ENCODE assay signal across 8 mouse cellular contexts in the genomic region with DNA sequence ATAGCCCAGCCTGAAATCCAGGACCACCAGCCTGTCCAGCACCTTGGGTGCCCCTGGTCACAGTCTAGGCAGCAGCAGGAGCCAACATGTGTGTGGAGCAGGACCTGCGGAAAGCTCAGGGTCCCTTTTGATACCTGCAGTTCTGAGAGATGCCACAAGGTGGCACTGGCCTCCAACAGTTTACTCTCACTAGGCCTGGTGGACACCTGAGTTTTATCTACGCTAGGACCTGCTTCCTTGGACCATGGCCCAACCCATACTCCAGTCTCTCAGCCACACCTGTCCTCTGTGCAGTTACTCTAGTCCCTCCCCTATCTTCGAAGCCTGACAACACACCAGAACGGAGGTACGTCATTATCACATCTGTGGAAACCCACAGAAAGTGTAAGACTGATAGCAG. TPM values are rescaled to one million over a fixed set of nuclear protein-coding genes. Genes with fewer than 3 reads are reported as not detected.
DNase-seq lines count a peak whose midpoint lies in the region; ATAC-seq and TF ChIP-seq lines count a peak whose summit lies in the region.

No protein-coding gene starts in this region.

- no peaks in the 10 kb centered on the region for H3K36me3 ChIP-seq in liver, embryonic 11.5 days (ENCODE audit: control insufficient read depth, insufficient read depth, low read length)
- no peaks in the 10 kb centered on the region for H3K36me3 ChIP-seq in neural tube, embryonic 11.5 days (ENCODE audit: control insufficient read depth, insufficient read depth, low read length)
- no peaks in the 10 kb centered on the region for H3K36me3 ChIP-seq in testis, adult 2 months (ENCODE audit: control insufficient read depth, insufficient read depth, low read length)

- no peaks in the 10 kb centered on the region for H3K4me1 ChIP-seq in liver, embryonic 11.5 days (replicated peaks; ENCODE audit: control insufficient read depth, insufficient read depth, low read length)
- no peaks in the 10 kb centered on the region for H3K4me1 ChIP-seq in neural tube, embryonic 11.5 days (ENCODE audit: control insufficient read depth, insufficient read depth, low read length)
- H3K4me1 ChIP-seq in testis, adult 2 months (ENCODE audit: control insufficient read depth, insufficient read depth, low read length), result no peaks in the 10 kb centered on the region

- H3K9ac ChIP-seq in liver, embryonic 11.5 days (ENCODE audit: low read depth, low read length), result no peak overlapping the region
- no peak overlapping the region for H3K9ac ChIP-seq in neural tube, embryonic 11.5 days (ENCODE audit: low read length)

- WGBS in liver, embryonic 11.5 days, result 48% methylated on average over 5 of the region's 5 CpGs
- 54% methylated on average over 5 of the region's 5 CpGs for WGBS in neural tube, embryonic 11.5 days

- peak; percentile 95 for TF ChIP-seq CTCF in testis, adult 2 months (IDR thresholded peaks at IDR 0.05; ENCODE audit: control insufficient read depth, insufficient read depth, insufficient replicate concordance, low read depth, low read length)

- no peak overlapping the region for H3K27ac ChIP-seq in liver, embryonic 11.5 days (ENCODE audit: low read depth, low read length)
- H3K27ac ChIP-seq in neural tube, embryonic 11.5 days (ENCODE audit: low read depth, low read length), result no peak overlapping the region
- no peak overlapping the region for H3K27ac ChIP-seq in testis, adult 2 months (ENCODE audit: control insufficient read depth, insufficient read depth, low read depth, low read length)

- H3K27me3 ChIP-seq in liver, embryonic 11.5 days (replicated peaks; ENCODE audit: control insufficient read depth, insufficient read depth, low read length), result no peaks in the 10 kb centered on the region
- no peaks in the 10 kb centered on the region for H3K27me3 ChIP-seq in neural tube, embryonic 11.5 days (ENCODE audit: control insufficient read depth, insufficient read depth, low read length)
- no peaks in the 10 kb centered on the region for H3K27me3 ChIP-seq in testis, adult 2 months (ENCODE audit: control insufficient read depth, insufficient read depth, low read length)

- no peak for TF ChIP-seq POLR2A in testis, adult 2 months (IDR thresholded peaks at IDR 0.05; ENCODE audit: control insufficient read depth, low read depth, low read length)

- peak; percentile 71 for DNase-seq in A20 (ENCODE audit: low read depth, low spot score)
- peak; percentile 57 for DNase-seq in adrenal gland, adult 8-10 months
- DNase-seq in embryo, embryonic 11 days, result peak; percentile 72
- DNase-seq in heart, adult 8-10 months (ENCODE audit: low spot score), result peak; percentile 57
- peak; percentile 83 for DNase-seq in kidney, postnatal 10 days
- DNase-seq in liver, embryonic 11.5 days (ENCODE audit: low spot score), result peak; percentile 57
- peak; percentile 73 for DNase-seq in neural tube, embryonic 11.5 days (ENCODE audit: low spot score)

- no peak overlapping the region for H3K4me3 ChIP-seq in liver, embryonic 11.5 days (ENCODE audit: low read depth, low read length)
- H3K4me3 ChIP-seq in neural tube, embryonic 11.5 days (ENCODE audit: low read depth, low read length), result no peak overlapping the region
- H3K4me3 ChIP-seq in testis, adult 2 months (ENCODE audit: control insufficient read depth, low read depth, low read length), result no peak overlapping the region

- ATAC-seq in liver, embryonic 11.5 days (replicated peaks; ENCODE audit: low FRiP score), result peak; percentile 23; the same call in 1 of the 2 replicates
- no peak for ATAC-seq in neural tube, embryonic 11.5 days (ENCODE audit: insufficient read depth, low FRiP score, low TSS enrichment)

- H3K4me2 ChIP-seq in liver, embryonic 11.5 days, result no peak overlapping the region
- H3K4me2 ChIP-seq in neural tube, embryonic 11.5 days (ENCODE audit: low read depth), result no peak overlapping the region

- no peaks in the 10 kb centered on the region for H3K9me3 ChIP-seq in liver, embryonic 11.5 days (ENCODE audit: control insufficient read depth, low read length)
- no peaks in the 10 kb centered on the region for H3K9me3 ChIP-seq in neural tube, embryonic 11.5 days (ENCODE audit: control insufficient read depth, low read length)

RNA-seq across cellular contexts. Expression of a gene that starts 10.8 kb away (rescaled TPM):
- not detected for total RNA-seq in adrenal gland, adult 8-10 months (2022)
- not detected for total RNA-seq in heart, adult 8-10 months (2022)
- not detected in 2 replicates for polyA plus RNA-seq in liver, embryonic 11.5 days (2014; fragmentation: Nextera tagmentation; extraction: Ambion mirVana)
- polyA plus RNA-seq in neural tube, embryonic 11.5 days (2014; fragmentation: Nextera tagmentation; extraction: Ambion mirVana), result not detected in 2 replicates
- polyA plus RNA-seq in testis, adult 2 months (2012; rRNA removed), result 8.0 and 8.5 TPM in 2 replicates

RNA-seq across cellular contexts. Expression of a gene that starts 13.3 kb away (rescaled TPM):
- total RNA-seq in adrenal gland, adult 8-10 months (2022), result not detected
- not detected for total RNA-seq in heart, adult 8-10 months (2022)
- not detected in 2 replicates for polyA plus RNA-seq in liver, embryonic 11.5 days (2014; fragmentation: Nextera tagmentation; extraction: Ambion mirVana)
- not detected in 2 replicates for polyA plus RNA-seq in neural tube, embryonic 11.5 days (2014; fragmentation: Nextera tagmentation; extraction: Ambion mirVana)
- polyA plus RNA-seq in testis, adult 2 months (2012; rRNA removed), result not detected in 2 replicates

RNA-seq across cellular contexts. Expression of a gene that starts 20.6 kb away (rescaled TPM):
- not detected for total RNA-seq in adrenal gland, adult 8-10 months (2022)
- total RNA-seq in heart, adult 8-10 months (2022), result not detected
- not detected in 2 replicates for polyA plus RNA-seq in liver, embryonic 11.5 days (2014; fragmentation: Nextera tagmentation; extraction: Ambion mirVana)
- polyA plus RNA-seq in neural tube, embryonic 11.5 days (2014; fragmentation: Nextera tagmentation; extraction: Ambion mirVana), result not detected in 2 replicates
- 55.2 and 62.6 TPM in 2 replicates for polyA plus RNA-seq in testis, adult 2 months (2012; rRNA removed)

RNA-seq across cellular contexts. Expression of a gene that starts 27.2 kb away (rescaled TPM):
- 10 to 100 TPM in 2 of 4 experiments, 1 to 10 TPM in 2; 1.8 to 12.1 (median 8.0) TPM for total RNA-seq in adrenal gland, adult 8-10 months (2022)
- under 1 TPM; 0.44 to 0.90 (median 0.59) TPM for total RNA-seq in heart, adult 8-10 months (2022)
- 0.33 TPM in 1 of 2 replicates, not detected in the other for polyA plus RNA-seq in liver, embryonic 11.5 days (2014; fragmentation: Nextera tagmentation; extraction: Ambion mirVana)
- polyA plus RNA-seq in neural tube, embryonic 11.5 days (2014; fragmentation: Nextera tagmentation; extraction: Ambion mirVana), result 0.45 and 2.2 TPM in 2 replicates
- polyA plus RNA-seq in testis, adult 2 months (2012; rRNA removed), result 6.8 and 7.8 TPM in 2 replicates

RNA-seq across cellular contexts. Expression of a gene that starts 54.2 kb away (rescaled TPM):
- not detected for total RNA-seq in adrenal gland, adult 8-10 months (2022)
- total RNA-seq in heart, adult 8-10 months (2022), result not detected
- not detected in 2 replicates for polyA plus RNA-seq in liver, embryonic 11.5 days (2014; fragmentation: Nextera tagmentation; extraction: Ambion mirVana)
- polyA plus RNA-seq in neural tube, embryonic 11.5 days (2014; fragmentation: Nextera tagmentation; extraction: Ambion mirVana), result not detected in 2 replicates
- 14.4 and 17.0 TPM in 2 replicates for polyA plus RNA-seq in testis, adult 2 months (2012; rRNA removed)

Comparison
In these comparisons a context has a peak if more than half of its experiments do, and no peak if none do; other contexts are left out.
1. RNA of a gene that starts 20.6 kb away (polyA plus RNA-seq): 55.2 to 62.6 TPM in testis, adult 2 months; not detected in neural tube, embryonic 11.5 days and not detected in liver, embryonic 11.5 days; every median in the first group is over 10 times any median in the second.
2. Peak in every context shown above with its lines, with median percentiles within 50 percentile points of each other: DNase-seq.